Mouse (Mus musculus) limb, embryonic 14.5 days (tissue): ENCODE measurements around the gene Srsf9. TPM values are rescaled to one million over a fixed set of nuclear protein-coding genes. Genes with fewer than 3 reads are reported as not detected.
"Not testable (repeated sequence)": the region's sequence is repeated elsewhere in the genome, so short reads cannot be mapped to it uniquely, and the experiment has no call there.

Source experiments
- ATAC-seq: fragments of 200-750 bp; cut with Nextera tagmentation; 2 replicates; pipeline ENCODE4 v1.8.0; 2017; ENCODE audit warnings: low read depth, moderate number of reproducible peaks, moderate TSS enrichment; ENCODE audit not compliant: low FRiP score
- DNase-seq: peaks from one replicate; pipeline ENCODE4 v3.0.0-alpha.2; 2015; ENCODE audit warnings: low spot score
- H3K27ac ChIP-seq: fragments of 300-500 bp; sonication (generic); replicated peaks from 2 replicates; pipeline ENCODE4 v1.5.1; 2014; ENCODE audit warnings: low read depth, mild to moderate bottlenecking, low read length, moderate library complexity, mixed read lengths
- H3K27me3 ChIP-seq: fragments of 300-500 bp; sonication (generic); 2 replicates; pipeline ENCODE4 v1.6.1; 2014; ENCODE audit warnings: low read length, mixed read lengths; ENCODE audit not compliant: control insufficient read depth, insufficient read depth
- H3K36me3 ChIP-seq: fragments of 300-500 bp; sonication (generic); 2 replicates; pipeline ENCODE4 v1.6.1; 2014; ENCODE audit warnings: mild to moderate bottlenecking, low read length, moderate library complexity, mixed read lengths; ENCODE audit not compliant: control insufficient read depth, insufficient read depth
- H3K4me1 ChIP-seq: fragments of 300-500 bp; sonication (generic); 2 replicates; pipeline ENCODE4 v1.6.1; 2014; ENCODE audit warnings: antibody characterized with exemption, low read length, mixed read lengths; ENCODE audit not compliant: control insufficient read depth, insufficient read depth
- H3K4me2 ChIP-seq: fragments of 300-500 bp; sonication (generic); replicated peaks from 2 replicates; pipeline ENCODE4 v1.6.1; 2014; ENCODE audit warnings: low read depth, mild to moderate bottlenecking, low read length, moderate library complexity; ENCODE audit not compliant: severe bottlenecking
- H3K4me3 ChIP-seq: fragments of 300-500 bp; sonication (generic); replicated peaks from 2 replicates; pipeline ENCODE4 v1.5.1; 2014; ENCODE audit warnings: low read length
- H3K9ac ChIP-seq: fragments of 300-500 bp; sonication (generic); 2 replicates; pipeline ENCODE4 v1.6.1; 2014; ENCODE audit warnings: mild to moderate bottlenecking, low read depth, low read length, moderate library complexity; ENCODE audit not compliant: severe bottlenecking
- H3K9me3 ChIP-seq: fragments of 300-500 bp; sonication (generic); 2 replicates; pipeline ENCODE4 v1.6.1; 2016; ENCODE audit warnings: low read length; ENCODE audit not compliant: control insufficient read depth
- POLR2A ChIP-seq: fragments of 200-500 bp; IDR thresholded peaks from 2 replicates; pipeline ENCODE4 v1.8.0; 2012; ENCODE audit warnings: inconsistent platforms, mild to moderate bottlenecking, moderate library complexity, borderline replicate concordance; ENCODE audit not compliant: insufficient read depth, insufficient read length; ENCODE audit errors: extremely low read depth
- WGBS: fragments of 180-500 bp; shearing (Covaris S2); extraction: QIAGEN DNeasy Blood & Tissue Kit; methylation state at CpG from one replicate; pipeline ENCODE4 v1.1.7; 2014; 5-methylcytosine and 5-hydroxymethylcytosine counted together
- polyA plus RNA-seq, 2 experiments: library from polyadenylated mRNA; depleted of rRNA in 1 of 2; stranded (reverse) in 1 of 2; unstranded in 1 of 2; fragments of >200 nt; fragmentation: Nextera tagmentation in 1 of 2; extraction: Ambion mirVana in 1 of 2; gene quantifications; 2 replicates each; pipeline versions ENCODE4 v1.2.1 to v1.2.3; 2012 to 2014

The Srsf9 gene
- polyA plus RNA-seq, 2 experiments, result 137 to 252 TPM

GRCm38 (mm10) chr5:115375436-115375835 is 48.5 kb downstream of the Srsf9 start:
- Histone ChIP-seq H3K4me1 (peaks cover 5% of the 10 kb centered on the region; the same call in 1 of the 2 replicates), H3K36me3 (no peaks in the 10 kb centered on the region), H3K9ac (no peak overlapping the region), H3K9me3 (no peaks in the 10 kb centered on the region), H3K4me3 (no peak overlapping the region), H3K4me2 (no peak overlapping the region), H3K27me3 (0 out of 2 replicates have a peak, but pooled peaks cover 5% of the 10 kb centered on the region), H3K27ac (no peak overlapping the region)
- ATAC-seq (no peak), DNase-seq (no peak)
- no peak for TF ChIP-seq POLR2A
- 84% methylated on average over 2 of the region's 2 CpGs for WGBS

- WGBS, result 77% methylated on average over 2 of the region's 2 CpGs
- not testable (repeated sequence) for H3K4me2 ChIP-seq, H3K9me3 ChIP-seq, H3K4me1 ChIP-seq, H3K4me3 ChIP-seq, H3K9ac ChIP-seq, H3K36me3 ChIP-seq, H3K27ac ChIP-seq, H3K27me3 ChIP-seq, DNase-seq, ATAC-seq
Observed at GRCm38 (mm10) chr5:115378882-115379281, 51.9 kb downstream of the Srsf9 start.

Other genes starting within 250 kb of the Srsf9 start
- gene Gm10401, start 228.9 kb upstream of the Srsf9 start, polyA plus RNA-seq (2012; rRNA removed), result not detected in 2 replicates
- 58.2 and 63.5 TPM in 2 replicates for gene Gm10401, start 228.9 kb upstream of the Srsf9 start, polyA plus RNA-seq (2014; fragmentation: Nextera tagmentation; extraction: Ambion mirVana)
- gene Acads, start 207.8 kb upstream of the Srsf9 start, polyA plus RNA-seq (2012; rRNA removed), result 50.5 and 59.8 TPM in 2 replicates
- gene Acads, start 207.8 kb upstream of the Srsf9 start, polyA plus RNA-seq (2014; fragmentation: Nextera tagmentation; extraction: Ambion mirVana), result 27.6 and 30.9 TPM in 2 replicates
- 44.3 and 53.9 TPM in 2 replicates for gene Unc119b, start 192.2 kb upstream of the Srsf9 start, polyA plus RNA-seq (2012; rRNA removed)
- gene Unc119b, start 192.2 kb upstream of the Srsf9 start, polyA plus RNA-seq (2014; fragmentation: Nextera tagmentation; extraction: Ambion mirVana), result 38.4 and 41.1 TPM in 2 replicates
- gene Mlec, start 169.0 kb upstream of the Srsf9 start, polyA plus RNA-seq (2012; rRNA removed), result 182 and 215 TPM in 2 replicates
- 73.7 and 77.8 TPM in 2 replicates for gene Mlec, start 169.0 kb upstream of the Srsf9 start, polyA plus RNA-seq (2014; fragmentation: Nextera tagmentation; extraction: Ambion mirVana)
- 3.1 and 4.7 TPM in 2 replicates for gene Cabp1, start 132.8 kb upstream of the Srsf9 start, polyA plus RNA-seq (2012; rRNA removed)
- 1.2 and 1.5 TPM in 2 replicates for gene Cabp1, start 132.8 kb upstream of the Srsf9 start, polyA plus RNA-seq (2014; fragmentation: Nextera tagmentation; extraction: Ambion mirVana)
- gene Pop5, start 91.3 kb upstream of the Srsf9 start, polyA plus RNA-seq (2012; rRNA removed), result 51.6 and 61.7 TPM in 2 replicates
- 90.3 and 107 TPM in 2 replicates for gene Pop5, start 91.3 kb upstream of the Srsf9 start, polyA plus RNA-seq (2014; fragmentation: Nextera tagmentation; extraction: Ambion mirVana)
- gene Rnf10, start 54.3 kb upstream of the Srsf9 start, polyA plus RNA-seq (2012; rRNA removed), result 163 and 180 TPM in 2 replicates
- gene Rnf10, start 54.3 kb upstream of the Srsf9 start, polyA plus RNA-seq (2014; fragmentation: Nextera tagmentation; extraction: Ambion mirVana), result 86.7 and 95.6 TPM in 2 replicates
- gene Coq5, start 47.5 kb upstream of the Srsf9 start, polyA plus RNA-seq (2012; rRNA removed), result 11.5 and 13.7 TPM in 2 replicates
- gene Coq5, start 47.5 kb upstream of the Srsf9 start, polyA plus RNA-seq (2014; fragmentation: Nextera tagmentation; extraction: Ambion mirVana), result 38.5 and 39.9 TPM in 2 replicates
- gene Dynll1, start 26.2 kb upstream of the Srsf9 start, polyA plus RNA-seq (2012; rRNA removed), result 503 and 1,052 TPM in 2 replicates
- 1,814 and 1,833 TPM in 2 replicates for gene Dynll1, start 26.2 kb upstream of the Srsf9 start, polyA plus RNA-seq (2014; fragmentation: Nextera tagmentation; extraction: Ambion mirVana)
- 23.7 TPM in 2 replicates for gene Gatc, start 14.0 kb downstream of the Srsf9 start, polyA plus RNA-seq (2012; rRNA removed)
- 29.6 and 33.3 TPM in 2 replicates for gene Gatc, start 14.0 kb downstream of the Srsf9 start, polyA plus RNA-seq (2014; fragmentation: Nextera tagmentation; extraction: Ambion mirVana)
- gene Triap1, start 14.0 kb downstream of the Srsf9 start, polyA plus RNA-seq (2012; rRNA removed), result 27.6 and 28.7 TPM in 2 replicates
- 61.7 and 62.2 TPM in 2 replicates for gene Triap1, start 14.0 kb downstream of the Srsf9 start, polyA plus RNA-seq (2014; fragmentation: Nextera tagmentation; extraction: Ambion mirVana)
- 902 and 1,086 TPM in 2 replicates for gene Cox6a1, start 21.8 kb downstream of the Srsf9 start, polyA plus RNA-seq (2012; rRNA removed)
- 766 and 836 TPM in 2 replicates for gene Cox6a1, start 21.8 kb downstream of the Srsf9 start, polyA plus RNA-seq (2014; fragmentation: Nextera tagmentation; extraction: Ambion mirVana)
- gene Msi1, start 102.4 kb downstream of the Srsf9 start, polyA plus RNA-seq (2012; rRNA removed), result 40.6 and 51.6 TPM in 2 replicates
- 15.5 and 18.0 TPM in 2 replicates for gene Msi1, start 102.4 kb downstream of the Srsf9 start, polyA plus RNA-seq (2014; fragmentation: Nextera tagmentation; extraction: Ambion mirVana)
- gene Pla2g1b, start 139.1 kb downstream of the Srsf9 start, polyA plus RNA-seq (2012; rRNA removed), result not detected in 2 replicates
- not detected in 2 replicates for gene Pla2g1b, start 139.1 kb downstream of the Srsf9 start, polyA plus RNA-seq (2014; fragmentation: Nextera tagmentation; extraction: Ambion mirVana)
- 69.2 and 82.4 TPM in 2 replicates for gene Sirt4, start 157.5 kb downstream of the Srsf9 start, polyA plus RNA-seq (2012; rRNA removed)
- 20.4 and 24.1 TPM in 2 replicates for gene Sirt4, start 157.5 kb downstream of the Srsf9 start, polyA plus RNA-seq (2014; fragmentation: Nextera tagmentation; extraction: Ambion mirVana)
- gene Pxn, start 179.5 kb downstream of the Srsf9 start, polyA plus RNA-seq (2012; rRNA removed), result 119 and 145 TPM in 2 replicates
- gene Pxn, start 179.5 kb downstream of the Srsf9 start, polyA plus RNA-seq (2014; fragmentation: Nextera tagmentation; extraction: Ambion mirVana), result 25.0 and 26.3 TPM in 2 replicates
- 3,411 and 4,152 TPM in 2 replicates for gene Rplp0, start 232.3 kb downstream of the Srsf9 start, polyA plus RNA-seq (2012; rRNA removed)
- 2,030 and 2,068 TPM in 2 replicates for gene Rplp0, start 232.3 kb downstream of the Srsf9 start, polyA plus RNA-seq (2014; fragmentation: Nextera tagmentation; extraction: Ambion mirVana)
- 47.0 and 59.2 TPM in 2 replicates for gene Gcn1l1, start 238.1 kb downstream of the Srsf9 start, polyA plus RNA-seq (2012; rRNA removed)
- 42.8 and 49.7 TPM in 2 replicates for gene Gcn1l1, start 238.1 kb downstream of the Srsf9 start, polyA plus RNA-seq (2014; fragmentation: Nextera tagmentation; extraction: Ambion mirVana)